ENCODE assay signal across 8 mouse cellular contexts in the genomic region with DNA sequence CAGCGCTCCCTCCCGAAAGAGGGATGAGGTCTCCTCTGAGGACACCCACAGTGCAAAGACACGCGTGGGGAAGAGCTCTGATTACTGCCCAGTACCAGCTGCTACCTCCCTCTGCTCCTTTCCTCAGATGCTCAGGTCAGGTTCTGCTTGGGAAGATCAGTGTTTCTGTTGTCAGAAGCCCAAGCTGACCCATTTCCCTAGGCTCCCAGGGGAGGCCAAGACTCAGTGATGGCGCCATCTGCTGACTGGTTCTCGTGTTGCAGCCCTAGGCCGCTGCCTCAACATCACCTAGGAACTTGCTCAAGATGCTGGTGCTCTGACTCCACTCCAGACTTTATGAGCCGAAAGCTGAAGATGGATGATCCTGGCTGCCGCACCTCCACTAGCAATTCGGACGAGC. TPM values are rescaled to one million over a fixed set of nuclear protein-coding genes. Genes with fewer than 3 reads are reported as not detected.
DNase-seq lines count a peak whose midpoint lies in the region; ATAC-seq and TF ChIP-seq lines count a peak whose summit lies in the region.

No protein-coding gene starts in this region.

- no peaks in the 10 kb centered on the region for H3K4me1 ChIP-seq in forebrain, embryonic 13.5 days
- H3K4me1 ChIP-seq in small intestine, adult 2 months (ENCODE audit: control insufficient read depth, insufficient read depth, insufficient read length, low read length): no peaks in the 10 kb centered on the region

- WGBS in forebrain, embryonic 13.5 days: 55% methylated on average over 11 of the region's 11 CpGs
- 52% methylated on average over 11 of the region's 11 CpGs for WGBS in small intestine, adult 2 months

- peak; percentile 50; the same call in 1 of the 2 replicates for ATAC-seq in forebrain, embryonic 13.5 days
- peak; percentile 57 to 62; a peak in 2 of 4 replicates for ATAC-seq in hematopoietic stem cell, adult 5-6 weeks (replicated peaks in 1 of 2; ENCODE audit: insufficient read depth in 1 of 2, low FRiP score in 2 of 2, low TSS enrichment in 1 of 2, low read depth in 1 of 2, poor library complexity in 2 of 2, severe bottlenecking in 2 of 2)
- peak; percentile 65 for ATAC-seq in megakaryocyte, adult 5-6 weeks (ENCODE audit: poor library complexity, severe bottlenecking)
- ATAC-seq in erythroblast, adult 5-6 weeks (replicated peaks; ENCODE audit: low FRiP score, poor library complexity, severe bottlenecking): no peak

- H3K9ac ChIP-seq in forebrain, embryonic 13.5 days: no peak overlapping the region

- no peak overlapping the region for H3K4me2 ChIP-seq in forebrain, embryonic 13.5 days

- H3K4me3 ChIP-seq in forebrain, embryonic 13.5 days: no peak overlapping the region
- no peak overlapping the region for H3K4me3 ChIP-seq in small intestine, adult 2 months (ENCODE audit: low read depth, low read length)

- no peak overlapping the region for H3K27ac ChIP-seq in forebrain, embryonic 13.5 days
- H3K27ac ChIP-seq in small intestine, adult 2 months (ENCODE audit: insufficient read depth, low read depth, low read length): no peak overlapping the region

- peak; percentile 40 for DNase-seq in MN1 (ENCODE audit: low spot score)
- peak; percentile 96 for DNase-seq in brain, adult 2 months (ENCODE audit: low read depth, low spot score)
- DNase-seq in layer of hippocampus, postnatal 14 days (ENCODE audit: low spot score in 2 of 2): peak; percentile 81 to 83

- peak; percentile 68; the same call in 1 of the 2 replicates for TF ChIP-seq CTCF in small intestine, adult 2 months (IDR thresholded peaks at IDR 0.05; ENCODE audit: extremely low read depth, insufficient read length, insufficient replicate concordance, low read depth, low read length)

- H3K36me3 ChIP-seq in forebrain, embryonic 13.5 days (ENCODE audit: poor library complexity, severe bottlenecking): no peaks in the 10 kb centered on the region
- no peaks in the 10 kb centered on the region for H3K36me3 ChIP-seq in small intestine, adult 2 months (ENCODE audit: control insufficient read depth, insufficient read depth, low read length)

- TF ChIP-seq POLR2A in small intestine, adult 2 months (IDR thresholded peaks at IDR 0.05; ENCODE audit: low read depth, low read length): no peak

- no peaks in the 10 kb centered on the region for H3K9me3 ChIP-seq in forebrain, embryonic 13.5 days (replicated peaks)

- H3K27me3 ChIP-seq in forebrain, embryonic 13.5 days: no peaks in the 10 kb centered on the region
- H3K27me3 ChIP-seq in small intestine, adult 2 months (ENCODE audit: control insufficient read depth, insufficient read depth, low read length): no peaks in the 10 kb centered on the region

RNA-seq across cellular contexts. Expression of a gene that starts 52.4 kb away (rescaled TPM):
- polyA plus RNA-seq in forebrain, embryonic 13.5 days (2015; fragmentation: Nextera tagmentation; extraction: Ambion mirVana): 7.8 and 8.1 TPM in 2 replicates
- 27.5 and 33.2 TPM in 2 replicates for total RNA-seq in hematopoietic stem cell, adult 5-6 weeks (2017)
- total RNA-seq in layer of hippocampus, postnatal 14 days (2021): 100 to 1,000 TPM; 147 to 167 TPM
- total RNA-seq in megakaryocyte, adult 5-6 weeks (2015): 21.4 and 23.0 TPM in 2 replicates
- total RNA-seq in megakaryocyte, adult 5-6 weeks (2017): 12.9 and 20.1 TPM in 2 replicates
- polyA plus RNA-seq in small intestine, adult 2 months (2012; rRNA removed): 20.3 and 128 TPM in 2 replicates
- total RNA-seq in erythroblast, adult 5-6 weeks (2015; ENCODE audit: low replicate concordance): 5.6 and 22.1 TPM in 2 replicates
- 4.5 and 5.5 TPM in 2 replicates for total RNA-seq in erythroblast, adult 5-6 weeks (2017; ENCODE audit: low replicate concordance)

Comparison
In these comparisons a context has a peak if more than half of its experiments do, and no peak if none do; other contexts are left out.
1. DNase-seq: peak in every context shown above with its lines; median percentile 96 in brain, adult 2 months; 82 in layer of hippocampus, postnatal 14 days; 40 in MN1.